Mouse (Mus musculus): ENCODE data around the gene Ltbp1. TPM values are rescaled to one million over a fixed set of nuclear protein-coding genes. Genes with fewer than 3 reads are reported as not detected.

Ltbp1 gene
- polyA plus RNA-seq, 1 experiment from 2014 or later, result 28.3 TPM

DNA sequence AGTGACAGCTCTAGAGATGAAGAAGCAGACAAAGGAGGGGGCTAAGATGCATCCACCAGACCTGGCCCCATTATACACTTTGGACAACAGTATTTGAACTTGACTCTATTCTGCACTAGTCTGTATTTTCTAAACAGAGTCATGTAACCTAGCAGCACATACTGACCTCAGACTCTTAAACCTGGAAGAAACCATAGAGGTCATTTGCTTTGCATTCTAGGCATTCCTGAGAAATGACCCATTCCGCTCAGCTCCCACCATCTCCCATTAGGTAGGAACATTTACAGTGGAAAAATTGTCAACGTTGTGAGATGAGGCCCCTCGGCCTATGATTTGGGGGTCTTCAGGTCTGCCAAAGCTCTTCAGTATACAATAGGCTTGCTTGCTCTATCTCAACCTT, 238.8 kb downstream of the Ltbp1 start:
- Histone ChIP-seq H3K4me1 (peaks cover 20% of the 10 kb centered on the region), H3K36me3 (peaks cover 28% of the 10 kb centered on the region), H3K4me2 (no peak overlapping the region), H3K27ac (replicated peaks) (no peak overlapping the region), H3K27me3 (replicated peaks) (no peaks in the 10 kb centered on the region), H3K9ac (no peak overlapping the region), H3K4me3 (no peak overlapping the region), H3K9me3 (no peaks in the 10 kb centered on the region)
- whole genome bisulfite sequencing, result 73% methylated on average over 3 of the region's 3 CpGs
- ATAC-seq (ENCODE audit: extremely low read depth, insufficient number of reproducible peaks, low FRiP score, low TSS enrichment), result no peak

DNA sequence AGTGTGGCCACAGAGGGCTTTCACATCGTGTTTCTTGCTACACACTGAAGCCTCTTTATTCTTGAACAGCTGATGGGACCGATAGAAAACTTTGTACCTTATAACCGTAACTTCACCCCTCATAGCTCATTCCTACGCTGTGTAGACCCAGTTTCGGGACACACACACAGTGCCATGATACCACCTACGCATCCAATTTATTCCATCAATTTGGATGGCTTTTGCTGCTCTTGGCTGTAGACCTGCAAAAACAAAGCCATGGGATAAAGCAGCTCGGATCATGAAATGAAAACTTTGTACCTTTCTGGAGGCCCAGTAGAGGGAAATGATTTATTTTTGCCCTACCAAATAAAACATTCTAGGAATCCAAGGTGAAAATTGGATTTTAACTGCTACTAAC, 239.7 kb downstream of the Ltbp1 start:
- no peak for ATAC-seq (ENCODE audit: extremely low read depth, insufficient number of reproducible peaks, low FRiP score, low TSS enrichment)
- Histone ChIP-seq H3K36me3 (peaks cover 34% of the 10 kb centered on the region), H3K4me2 (no peak overlapping the region), H3K27me3 (replicated peaks) (no peaks in the 10 kb centered on the region), H3K4me1 (peaks cover 20% of the 10 kb centered on the region), H3K27ac (replicated peaks) (no peak overlapping the region), H3K9me3 (no peaks in the 10 kb centered on the region), H3K4me3 (no peak overlapping the region), H3K9ac (no peak overlapping the region)
- 84% methylated on average over 7 of the region's 7 CpGs for WGBS

DNA sequence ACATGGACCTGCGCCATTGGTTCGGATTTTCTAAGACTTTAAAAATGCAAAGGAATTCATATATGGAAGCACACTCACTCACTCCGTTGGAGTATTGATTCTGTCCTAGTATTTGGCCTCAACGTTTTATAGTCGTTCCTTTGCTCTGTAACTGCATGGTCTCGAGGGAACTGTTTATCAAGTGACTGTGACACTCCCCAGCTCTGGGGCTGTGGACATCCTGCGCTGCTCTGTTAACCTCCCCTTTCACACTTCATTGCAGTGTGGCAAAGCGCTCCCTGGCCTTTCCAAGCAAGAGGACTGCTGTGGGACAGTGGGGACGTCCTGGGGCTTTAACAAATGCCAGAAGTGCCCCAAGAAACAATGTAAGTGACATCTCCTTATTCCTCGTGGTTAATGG, 243.3 kb downstream of the Ltbp1 start:
- no peak for ATAC-seq (ENCODE audit: extremely low read depth, insufficient number of reproducible peaks, low FRiP score, low TSS enrichment)
- no peak overlapping the region for H3K4me2 ChIP-seq
- H3K27ac ChIP-seq (replicated peaks), result 0 out of 2 replicates have a peak overlapping the region, but pooled peaks have one; percentile 24
- no peak overlapping the region for H3K9ac ChIP-seq
- no peak overlapping the region for H3K4me3 ChIP-seq
- no peaks in the 10 kb centered on the region for H3K27me3 ChIP-seq (replicated peaks)
- H3K9me3 ChIP-seq, result no peaks in the 10 kb centered on the region
- H3K36me3 ChIP-seq, result peaks cover 44% of the 10 kb centered on the region
- peaks cover 26% of the 10 kb centered on the region for H3K4me1 ChIP-seq
- 35% methylated on average over 10 of the region's 10 CpGs for WGBS

DNA sequence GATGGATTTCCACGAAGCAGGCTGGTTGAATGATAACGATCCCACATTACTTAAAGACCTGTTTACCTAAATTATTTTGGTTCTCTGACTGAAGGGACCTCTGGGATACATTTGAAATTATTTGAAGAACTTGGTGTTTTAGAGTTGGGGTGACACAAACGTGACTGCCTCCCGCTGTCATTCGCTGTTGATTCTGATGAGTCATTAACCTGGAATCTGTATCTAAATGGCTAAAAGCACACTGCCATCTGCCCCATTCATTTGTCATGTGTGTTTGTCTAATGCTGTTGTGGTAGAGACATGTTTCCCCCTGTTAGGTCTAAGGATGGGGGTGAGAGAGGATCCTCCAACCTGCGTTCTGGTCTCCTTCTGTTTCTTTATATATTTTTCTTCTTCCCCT, 245.2 kb downstream of the Ltbp1 start:
- H3K27ac ChIP-seq (replicated peaks), result no peak overlapping the region
- no peak for ATAC-seq (ENCODE audit: extremely low read depth, insufficient number of reproducible peaks, low FRiP score, low TSS enrichment)
- H3K27me3 ChIP-seq (replicated peaks), result no peaks in the 10 kb centered on the region
- H3K4me2 ChIP-seq, result no peak overlapping the region
- H3K4me3 ChIP-seq, result no peak overlapping the region
- WGBS, result 78% methylated on average over 6 of the region's 6 CpGs
- no peak overlapping the region for H3K9ac ChIP-seq
- peaks cover 23% of the 10 kb centered on the region for H3K4me1 ChIP-seq
- no peaks in the 10 kb centered on the region for H3K9me3 ChIP-seq
- peaks cover 38% of the 10 kb centered on the region for H3K36me3 ChIP-seq

DNA sequence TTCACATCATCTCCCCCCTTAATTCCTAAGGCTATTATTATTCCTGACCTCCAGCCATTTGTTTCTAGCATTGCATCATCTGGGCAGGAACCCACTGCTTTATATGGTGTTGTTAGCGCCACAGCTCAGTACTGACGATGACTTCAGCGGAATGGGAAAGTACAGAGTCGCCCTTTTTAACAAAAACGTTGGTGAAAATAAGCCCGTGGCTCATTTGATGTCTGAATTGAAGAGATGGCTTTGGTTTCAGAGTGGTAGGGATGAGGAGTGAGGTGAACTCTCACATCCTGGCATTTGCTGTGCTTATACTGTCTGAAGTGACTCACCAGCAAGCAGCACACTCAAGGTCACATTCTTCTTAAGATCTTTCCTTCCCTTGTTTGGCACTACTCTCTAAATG, 245.7 kb downstream of the Ltbp1 start:
- no peak for ATAC-seq (ENCODE audit: extremely low read depth, insufficient number of reproducible peaks, low FRiP score, low TSS enrichment)
- WGBS, result 85% methylated on average over 6 of the region's 6 CpGs
- Histone ChIP-seq H3K9ac (no peak overlapping the region), H3K4me2 (no peak overlapping the region), H3K4me1 (peaks cover 28% of the 10 kb centered on the region), H3K4me3 (no peak overlapping the region), H3K36me3 (peaks cover 38% of the 10 kb centered on the region), H3K27me3 (replicated peaks) (no peaks in the 10 kb centered on the region), H3K27ac (replicated peaks) (no peak overlapping the region), H3K9me3 (no peaks in the 10 kb centered on the region)

DNA sequence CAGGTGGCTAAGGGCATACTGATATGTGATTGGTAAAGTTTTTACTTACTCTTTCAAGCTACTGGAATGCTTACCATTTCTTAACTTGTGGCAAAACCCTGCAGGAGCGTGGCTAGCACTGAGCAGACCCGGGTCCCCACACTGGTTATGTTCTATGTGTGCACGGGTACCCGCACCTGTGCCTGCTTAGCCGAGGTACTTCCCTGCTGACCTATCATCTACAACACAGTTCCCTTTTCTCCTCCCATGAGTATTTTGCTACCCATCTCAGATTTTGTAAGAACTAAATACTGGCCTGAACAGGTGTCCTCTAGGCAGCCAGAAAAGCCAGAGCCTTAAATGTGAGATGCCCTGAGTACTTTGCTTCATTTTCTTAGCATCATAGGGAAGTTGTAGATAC, 247.2 kb downstream of the Ltbp1 start:
- peaks cover 39% of the 10 kb centered on the region for H3K36me3 ChIP-seq
- no peaks in the 10 kb centered on the region for H3K9me3 ChIP-seq
- no peak for ATAC-seq (ENCODE audit: extremely low read depth, insufficient number of reproducible peaks, low FRiP score, low TSS enrichment)
- no peak overlapping the region for H3K4me3 ChIP-seq
- no peak overlapping the region for H3K27ac ChIP-seq (replicated peaks)
- H3K4me1 ChIP-seq, result peaks cover 25% of the 10 kb centered on the region
- H3K4me2 ChIP-seq, result no peak overlapping the region
- H3K27me3 ChIP-seq (replicated peaks), result no peaks in the 10 kb centered on the region
- no peak overlapping the region for H3K9ac ChIP-seq
- WGBS, result 84% methylated on average over 5 of the region's 5 CpGs

DNA sequence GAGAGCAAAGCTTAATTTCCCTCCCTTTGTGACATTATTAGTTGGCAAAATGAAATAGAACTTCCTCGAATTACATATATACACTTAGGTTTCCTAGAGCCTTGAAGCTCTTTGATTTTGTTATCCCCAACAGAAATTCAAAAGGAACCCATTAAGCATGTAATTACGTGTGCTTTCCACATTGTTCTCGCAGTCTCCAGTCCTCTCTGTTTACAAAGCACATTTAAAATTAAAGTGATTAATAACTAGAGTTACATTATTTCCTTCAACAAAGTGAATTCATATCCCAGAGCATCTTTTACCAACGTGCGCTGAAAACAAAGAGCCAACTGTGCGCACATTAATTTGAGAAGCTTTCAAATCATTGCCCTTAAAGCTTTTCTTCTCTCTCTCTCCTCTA, 249.5 kb downstream of the Ltbp1 start:
- H3K27me3 ChIP-seq (replicated peaks), result no peaks in the 10 kb centered on the region
- no peaks in the 10 kb centered on the region for H3K9me3 ChIP-seq
- no peak for ATAC-seq (ENCODE audit: extremely low read depth, insufficient number of reproducible peaks, low FRiP score, low TSS enrichment)
- 84% methylated on average over 6 of the region's 6 CpGs for WGBS
- peaks cover 16% of the 10 kb centered on the region; the same call in 1 of the 2 replicates for H3K4me1 ChIP-seq
- H3K4me3 ChIP-seq, result no peak overlapping the region
- no peak overlapping the region for H3K9ac ChIP-seq
- peaks cover 42% of the 10 kb centered on the region for H3K36me3 ChIP-seq
- no peak overlapping the region for H3K27ac ChIP-seq (replicated peaks)
- no peak overlapping the region for H3K4me2 ChIP-seq

DNA sequence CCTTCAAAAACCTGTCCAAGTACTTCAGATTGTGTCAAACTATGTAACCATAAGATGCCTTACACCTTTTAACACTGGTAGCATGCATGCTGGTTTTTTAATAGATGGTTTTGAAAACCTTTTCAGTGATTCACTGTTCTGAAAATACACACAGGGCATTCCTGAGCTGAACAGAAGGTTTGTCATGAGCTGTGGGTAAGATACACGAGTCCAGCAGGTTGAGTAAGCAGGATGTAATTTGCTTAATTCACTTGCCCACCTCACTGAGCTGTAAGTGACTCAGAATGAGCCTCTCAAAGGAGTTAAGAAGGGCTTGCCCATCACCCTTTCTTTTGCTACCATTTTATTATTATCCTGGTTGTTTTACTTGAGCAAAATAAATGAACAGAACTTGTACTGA, 250.6 kb downstream of the Ltbp1 start:
- WGBS, result 38% methylated on average over 1 of the region's 1 CpGs
- Histone ChIP-seq H3K4me1 (peaks cover 14% of the 10 kb centered on the region; the same call in 1 of the 2 replicates), H3K27ac (replicated peaks) (no peak overlapping the region), H3K4me2 (no peak overlapping the region), H3K4me3 (no peak overlapping the region), H3K9me3 (no peaks in the 10 kb centered on the region), H3K27me3 (replicated peaks) (no peaks in the 10 kb centered on the region), H3K9ac (no peak overlapping the region), H3K36me3 (peaks cover 33% of the 10 kb centered on the region)
- ATAC-seq (ENCODE audit: extremely low read depth, insufficient number of reproducible peaks, low FRiP score, low TSS enrichment), result no peak

DNA sequence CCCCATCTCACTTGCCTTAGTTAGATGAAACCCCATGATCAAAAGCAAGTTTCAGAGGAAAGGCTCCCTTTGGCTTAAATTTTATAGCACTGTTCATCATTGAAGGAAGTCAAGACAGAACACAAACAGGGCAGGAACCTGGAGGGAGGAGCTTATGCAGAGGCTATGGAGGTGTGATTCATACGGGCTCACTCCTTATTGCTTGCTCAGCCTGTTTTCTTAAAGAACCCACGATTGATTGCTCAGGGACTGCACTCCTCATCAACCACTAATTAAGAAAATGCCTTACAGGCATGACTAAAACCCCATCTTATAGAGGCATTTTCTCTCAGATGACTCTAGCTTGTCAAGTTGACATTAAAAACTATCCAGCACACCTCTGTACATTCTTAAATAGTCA, 253.1 kb downstream of the Ltbp1 start:
- Histone ChIP-seq H3K4me3 (no peak overlapping the region), H3K27ac (replicated peaks) (no peak overlapping the region), H3K9me3 (no peaks in the 10 kb centered on the region), H3K9ac (no peak overlapping the region), H3K4me1 (peaks cover 10% of the 10 kb centered on the region; the same call in 1 of the 2 replicates), H3K4me2 (no peak overlapping the region), H3K36me3 (peaks cover 21% of the 10 kb centered on the region), H3K27me3 (replicated peaks) (no peaks in the 10 kb centered on the region)
- ATAC-seq (ENCODE audit: extremely low read depth, insufficient number of reproducible peaks, low FRiP score, low TSS enrichment), result no peak
- 69% methylated on average over 2 of the region's 2 CpGs for WGBS

DNA sequence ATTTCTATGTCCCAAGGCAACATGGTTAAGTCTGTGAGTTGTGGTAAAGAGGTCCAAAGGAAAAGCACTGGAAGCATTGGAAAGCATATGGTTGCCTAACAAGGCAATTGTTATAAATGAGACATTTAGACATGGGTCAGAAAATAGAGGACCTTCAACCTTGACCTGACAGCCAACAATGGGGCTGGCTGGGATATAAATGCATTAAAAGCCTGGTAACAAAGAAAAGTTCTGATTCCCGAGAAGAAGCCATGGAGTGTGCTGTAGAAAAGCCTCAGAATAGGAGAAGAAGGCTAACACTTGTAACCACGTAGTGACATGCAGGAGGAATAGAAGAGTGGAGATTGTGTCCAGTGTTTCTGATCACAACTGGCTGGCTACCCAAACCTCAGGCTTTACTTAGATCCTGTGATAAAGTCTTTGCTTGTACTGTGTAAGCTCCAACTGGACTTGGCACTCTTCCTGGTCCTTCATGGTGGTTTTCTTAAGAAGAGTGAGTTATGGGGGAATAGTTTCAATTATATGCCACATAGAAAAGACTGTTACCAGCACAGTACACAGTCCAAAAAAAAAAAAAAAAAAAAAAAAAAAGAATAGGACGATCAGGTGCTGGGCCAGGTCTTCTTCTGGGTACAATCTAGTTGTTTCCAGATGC, 258.1 kb downstream of the Ltbp1 start:
- Histone ChIP-seq H3K4me1 (0 out of 2 replicates have a peak, but pooled peaks cover 8% of the 10 kb centered on the region), H3K4me2 (no peak overlapping the region), H3K27ac (replicated peaks) (no peak overlapping the region), H3K36me3 (peaks cover 28% of the 10 kb centered on the region), H3K9me3 (no peaks in the 10 kb centered on the region), H3K27me3 (replicated peaks) (no peaks in the 10 kb centered on the region), H3K9ac (no peak overlapping the region), H3K4me3 (no peak overlapping the region)
- 76% methylated on average over 3 of the region's 3 CpGs for WGBS
- ATAC-seq (ENCODE audit: extremely low read depth, insufficient number of reproducible peaks, low FRiP score, low TSS enrichment), result no peak

DNA sequence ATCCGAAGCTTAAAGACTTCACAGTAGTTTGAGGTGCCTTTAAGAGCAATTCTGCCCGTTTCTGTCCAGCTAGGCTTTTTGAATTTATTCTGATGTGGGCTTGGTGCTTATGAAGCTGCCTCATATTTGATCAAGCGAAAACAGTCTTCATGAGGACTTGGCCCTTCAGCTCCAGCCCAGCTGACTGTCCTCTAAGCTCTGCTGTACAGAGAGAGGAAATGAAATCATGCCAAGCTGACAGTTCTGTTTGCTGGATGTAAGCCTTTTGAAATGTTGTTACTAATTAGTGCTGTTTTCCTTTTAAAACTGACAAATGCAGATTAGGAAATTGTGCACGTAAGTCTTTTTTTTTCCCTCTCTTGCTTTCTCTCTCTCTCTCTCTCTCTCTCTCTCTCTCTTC, 263.1 kb downstream of the Ltbp1 start:
- Histone ChIP-seq H3K4me3 (no peak overlapping the region), H3K27me3 (replicated peaks) (no peaks in the 10 kb centered on the region), H3K9me3 (no peaks in the 10 kb centered on the region), H3K9ac (no peak overlapping the region), H3K4me2 (no peak overlapping the region), H3K27ac (replicated peaks) (no peak overlapping the region), H3K36me3 (peaks cover 30% of the 10 kb centered on the region), H3K4me1 (peaks cover 8% of the 10 kb centered on the region; the same call in 1 of the 2 replicates)
- WGBS, result 77% methylated on average over 4 of the region's 4 CpGs
- no peak for ATAC-seq (ENCODE audit: extremely low read depth, insufficient number of reproducible peaks, low FRiP score, low TSS enrichment)

DNA sequence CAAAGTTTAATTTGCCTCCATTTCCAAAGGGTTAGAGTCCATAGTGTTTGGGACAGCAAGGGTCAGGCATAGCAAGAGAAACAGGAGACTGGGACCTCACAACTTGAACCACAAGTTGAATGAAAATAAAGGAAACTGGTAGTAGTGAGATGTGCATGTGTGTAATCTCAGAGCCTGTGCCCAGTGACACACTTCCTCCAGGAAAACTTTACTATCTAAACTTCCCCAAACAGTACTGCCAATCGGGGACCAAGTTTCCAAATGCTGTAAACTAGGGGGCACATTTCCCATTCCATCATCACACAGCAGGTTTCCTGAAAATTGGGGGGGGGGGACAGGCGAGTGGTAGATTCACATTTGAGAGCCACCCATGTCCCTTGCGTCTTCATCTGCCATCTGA, 267.1 kb downstream of the Ltbp1 start:
- Histone ChIP-seq H3K9ac (no peak overlapping the region), H3K4me1 (peaks cover 8% of the 10 kb centered on the region; the same call in 1 of the 2 replicates), H3K4me2 (no peak overlapping the region), H3K36me3 (peaks cover 36% of the 10 kb centered on the region), H3K27me3 (replicated peaks) (no peaks in the 10 kb centered on the region), H3K27ac (replicated peaks) (no peak overlapping the region), H3K4me3 (no peak overlapping the region), H3K9me3 (no peaks in the 10 kb centered on the region)
- WGBS, result 79% methylated on average over 3 of the region's 3 CpGs
- ATAC-seq (ENCODE audit: extremely low read depth, insufficient number of reproducible peaks, low FRiP score, low TSS enrichment), result no peak
